Mouse (Mus musculus): Measurements from ENCODE around the gene Aaed1. TPM values are rescaled to one million over a fixed set of nuclear protein-coding genes. Genes with fewer than 3 reads are reported as not detected.

Gene Aaed1
- polyA plus RNA-seq, 1 experiment from 2014 or later = 60.9 TPM

- Histone ChIP-seq H3K4me1 (replicated peaks; ENCODE audit: control insufficient read depth, insufficient read depth, low read length) (no peaks in the 10 kb centered on the region), H3K4me2 (ENCODE audit: low read depth, low read length) (no peak overlapping the region), H3K9ac (ENCODE audit: low read length) (no peak overlapping the region), H3K9me3 (ENCODE audit: control insufficient read depth, low read length) (no peaks in the 10 kb centered on the region), H3K36me3 (ENCODE audit: control insufficient read depth, insufficient read depth, low read length) (no peaks in the 10 kb centered on the region), H3K4me3 (ENCODE audit: low read length) (no peak overlapping the region), H3K27ac (ENCODE audit: low read length) (no peak overlapping the region), H3K27me3 (ENCODE audit: control insufficient read depth, insufficient read depth, low read depth, low read length) (no peaks in the 10 kb centered on the region)
- no peak for ATAC-seq (ENCODE audit: low read depth)
- WGBS = 53% methylated on average over 4 of the region's 4 CpGs
These were observed 23.1 kb upstream of the Aaed1 start for GRCm38 (mm10) chr13:64335546-64336132.

- Histone ChIP-seq H3K27me3 (ENCODE audit: control insufficient read depth, insufficient read depth, low read depth, low read length) (no peaks in the 10 kb centered on the region), H3K4me3 (ENCODE audit: low read length) (no peak overlapping the region), H3K27ac (ENCODE audit: low read length) (no peak overlapping the region), H3K36me3 (ENCODE audit: control insufficient read depth, insufficient read depth, low read length) (no peaks in the 10 kb centered on the region), H3K9me3 (ENCODE audit: control insufficient read depth, low read length) (no peaks in the 10 kb centered on the region), H3K4me1 (replicated peaks; ENCODE audit: control insufficient read depth, insufficient read depth, low read length) (no peaks in the 10 kb centered on the region), H3K4me2 (ENCODE audit: low read depth, low read length) (no peak overlapping the region), H3K9ac (ENCODE audit: low read length) (no peak overlapping the region)
- 60% methylated on average over 3 of the region's 3 CpGs for WGBS
- ATAC-seq (ENCODE audit: low read depth) = no peak
These were observed 20.6 kb upstream of the Aaed1 start for GRCm38 (mm10) chr13:64333102-64333501.

DNA sequence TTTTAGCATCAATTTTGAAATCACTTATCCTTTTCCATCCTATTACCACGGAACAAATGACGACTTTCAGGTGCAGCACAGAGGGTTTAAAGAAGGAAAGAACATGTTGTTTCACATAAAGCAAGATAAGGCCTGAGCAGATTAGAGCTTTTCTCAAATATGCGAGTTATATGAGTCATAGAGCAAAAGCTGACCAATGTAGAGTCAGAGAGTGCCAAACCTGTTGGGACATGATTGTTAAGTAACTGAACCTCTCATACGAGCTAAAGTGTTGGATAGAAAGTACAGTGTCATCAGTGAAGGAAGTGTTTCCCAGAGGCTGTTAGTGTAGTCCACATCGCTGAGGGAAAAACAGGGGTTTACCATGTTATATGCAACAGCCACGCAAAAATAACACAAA, 19.8 kb upstream of the Aaed1 start:
- no peaks in the 10 kb centered on the region for H3K27me3 ChIP-seq (ENCODE audit: control insufficient read depth, insufficient read depth, low read depth, low read length)
- ATAC-seq (ENCODE audit: low read depth) = no peak

GRCm38 (mm10) chr13:64322561-64323281, 10.2 kb upstream of the Aaed1 start:
- WGBS = 79% methylated on average over 8 of the region's 8 CpGs
- no peak for ATAC-seq (ENCODE audit: low read depth)

More for the DNA sequence above, 19.8 kb upstream of the Aaed1 start:
- Histone ChIP-seq H3K27ac (ENCODE audit: low read length) (no peak overlapping the region), H3K36me3 (ENCODE audit: control insufficient read depth, insufficient read depth, low read length) (no peaks in the 10 kb centered on the region), H3K4me2 (ENCODE audit: low read depth, low read length) (no peak overlapping the region), H3K4me3 (ENCODE audit: low read length) (no peak overlapping the region), H3K9me3 (ENCODE audit: control insufficient read depth, low read length) (no peaks in the 10 kb centered on the region), H3K4me1 (replicated peaks; ENCODE audit: control insufficient read depth, insufficient read depth, low read length) (no peaks in the 10 kb centered on the region), H3K9ac (ENCODE audit: low read length) (no peak overlapping the region)
- WGBS = 64% methylated on average over 6 of the region's 6 CpGs

DNA sequence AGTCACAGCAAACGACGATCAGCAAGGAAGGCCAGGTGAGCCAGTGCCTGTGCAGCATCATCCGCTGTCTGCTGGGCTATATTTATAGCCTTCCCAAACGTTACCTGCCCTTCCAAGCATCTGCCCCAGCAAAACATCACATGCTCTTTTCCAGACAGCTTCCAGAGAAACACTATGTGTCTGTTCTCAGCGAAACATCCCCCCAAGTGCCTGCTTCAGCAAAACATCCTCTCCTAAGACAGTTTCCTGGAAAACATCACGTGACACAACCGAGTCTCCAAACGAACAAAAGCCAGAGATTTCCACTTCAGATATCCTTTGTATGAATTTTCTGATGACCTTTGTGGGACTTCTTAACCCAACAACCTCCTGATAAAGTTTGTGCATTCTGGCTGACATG, 7.8 kb upstream of the Aaed1 start:
- no peaks in the 10 kb centered on the region for H3K4me1 ChIP-seq (replicated peaks; ENCODE audit: control insufficient read depth, insufficient read depth, low read length)
- no peaks in the 10 kb centered on the region for H3K9me3 ChIP-seq (ENCODE audit: control insufficient read depth, low read length)
- WGBS = 73% methylated on average over 8 of the region's 8 CpGs
- H3K4me3 ChIP-seq (ENCODE audit: low read length) = no peak overlapping the region
- H3K36me3 ChIP-seq (ENCODE audit: control insufficient read depth, insufficient read depth, low read length) = no peaks in the 10 kb centered on the region
- H3K9ac ChIP-seq (ENCODE audit: low read length) = no peak overlapping the region
- ATAC-seq (ENCODE audit: low read depth) = no peak
- H3K27ac ChIP-seq (ENCODE audit: low read length) = no peak overlapping the region
- no peaks in the 10 kb centered on the region for H3K27me3 ChIP-seq (ENCODE audit: control insufficient read depth, insufficient read depth, low read depth, low read length)
- H3K4me2 ChIP-seq (ENCODE audit: low read depth, low read length) = no peak overlapping the region

More at GRCm38 (mm10) chr13:64322561-64323281, 10.2 kb upstream of the Aaed1 start:
- Histone ChIP-seq H3K27ac (ENCODE audit: low read length) (no peak overlapping the region), H3K9me3 (ENCODE audit: control insufficient read depth, low read length) (no peaks in the 10 kb centered on the region), H3K4me1 (replicated peaks; ENCODE audit: control insufficient read depth, insufficient read depth, low read length) (no peaks in the 10 kb centered on the region), H3K36me3 (ENCODE audit: control insufficient read depth, insufficient read depth, low read length) (no peaks in the 10 kb centered on the region), H3K4me2 (ENCODE audit: low read depth, low read length) (no peak overlapping the region), H3K9ac (ENCODE audit: low read length) (no peak overlapping the region), H3K4me3 (ENCODE audit: low read length) (no peak overlapping the region), H3K27me3 (ENCODE audit: control insufficient read depth, insufficient read depth, low read depth, low read length) (no peaks in the 10 kb centered on the region)

DNA sequence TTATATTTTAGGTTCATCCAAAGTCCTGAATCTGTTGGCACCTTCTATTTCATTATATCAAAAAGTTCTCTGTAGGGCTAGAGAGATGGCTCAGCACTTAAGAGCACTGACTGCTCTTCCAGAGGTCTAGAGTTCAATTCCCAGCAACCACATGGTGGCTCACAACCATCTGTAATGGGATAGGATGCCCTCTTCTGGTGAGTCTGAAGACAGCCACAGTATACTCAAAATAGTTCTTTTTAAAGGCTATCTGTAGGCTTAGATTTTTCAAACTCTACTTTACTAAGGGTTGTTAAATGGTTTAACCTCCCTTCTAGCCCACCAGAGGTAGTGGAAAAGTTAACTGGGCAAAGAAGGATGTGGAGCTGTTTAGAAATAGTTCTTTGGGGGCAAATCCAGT, 7.3 kb upstream of the Aaed1 start:
- no peak overlapping the region for H3K4me2 ChIP-seq (ENCODE audit: low read depth, low read length)
- H3K27ac ChIP-seq (ENCODE audit: low read length) = no peak overlapping the region
- H3K4me3 ChIP-seq (ENCODE audit: low read length) = no peak overlapping the region
- no peak for ATAC-seq (ENCODE audit: low read depth)
- no peak overlapping the region for H3K9ac ChIP-seq (ENCODE audit: low read length)
- no peaks in the 10 kb centered on the region for H3K27me3 ChIP-seq (ENCODE audit: control insufficient read depth, insufficient read depth, low read depth, low read length)
- no peaks in the 10 kb centered on the region for H3K36me3 ChIP-seq (ENCODE audit: control insufficient read depth, insufficient read depth, low read length)
- no peaks in the 10 kb centered on the region for H3K4me1 ChIP-seq (replicated peaks; ENCODE audit: control insufficient read depth, insufficient read depth, low read length)
- H3K9me3 ChIP-seq (ENCODE audit: control insufficient read depth, low read length) = no peaks in the 10 kb centered on the region

- H3K27me3 ChIP-seq (ENCODE audit: control insufficient read depth, insufficient read depth, low read depth, low read length) = no peaks in the 10 kb centered on the region
- no peak overlapping the region for H3K4me3 ChIP-seq (ENCODE audit: low read length)
- no peaks in the 10 kb centered on the region for H3K4me1 ChIP-seq (replicated peaks; ENCODE audit: control insufficient read depth, insufficient read depth, low read length)
- H3K4me2 ChIP-seq (ENCODE audit: low read depth, low read length) = no peak overlapping the region
- H3K36me3 ChIP-seq (ENCODE audit: control insufficient read depth, insufficient read depth, low read length) = no peaks in the 10 kb centered on the region
- H3K9ac ChIP-seq (ENCODE audit: low read length) = no peak overlapping the region
- no peaks in the 10 kb centered on the region for H3K9me3 ChIP-seq (ENCODE audit: control insufficient read depth, low read length)
- H3K27ac ChIP-seq (ENCODE audit: low read length) = no peak overlapping the region
- no peak for ATAC-seq (ENCODE audit: low read depth)
- 62% methylated on average over 2 of the region's 2 CpGs for WGBS
These were observed 5.8 kb upstream of the Aaed1 start for GRCm38 (mm10) chr13:64318355-64318754.

- no peaks in the 10 kb centered on the region for H3K27me3 ChIP-seq (ENCODE audit: control insufficient read depth, insufficient read depth, low read depth, low read length)
- no peak overlapping the region for H3K4me3 ChIP-seq (ENCODE audit: low read length)
- no peak overlapping the region for H3K4me2 ChIP-seq (ENCODE audit: low read depth, low read length)
- no peak overlapping the region for H3K27ac ChIP-seq (ENCODE audit: low read length)
- no peaks in the 10 kb centered on the region for H3K36me3 ChIP-seq (ENCODE audit: control insufficient read depth, insufficient read depth, low read length)
- no peak for ATAC-seq (ENCODE audit: low read depth)
- 1% methylated on average over 3 of the region's 3 CpGs for WGBS
- H3K9ac ChIP-seq (ENCODE audit: low read length) = no peak overlapping the region
- peaks cover 13% of the 10 kb centered on the region for H3K4me1 ChIP-seq (replicated peaks; ENCODE audit: control insufficient read depth, insufficient read depth, low read length)
- no peaks in the 10 kb centered on the region for H3K9me3 ChIP-seq (ENCODE audit: control insufficient read depth, low read length)
These were observed 3.1 kb upstream of the Aaed1 start for GRCm38 (mm10) chr13:64315483-64316050.

GRCm38 (mm10) chr13:64314041-64314440, 1.5 kb upstream of the Aaed1 start:
- H3K4me2 ChIP-seq (ENCODE audit: low read depth, low read length) = no peak overlapping the region
- peaks cover 25% of the 10 kb centered on the region for H3K4me1 ChIP-seq (replicated peaks; ENCODE audit: control insufficient read depth, insufficient read depth, low read length)
- WGBS = 70% methylated on average over 3 of the region's 3 CpGs
- H3K4me3 ChIP-seq (ENCODE audit: low read length) = no peak overlapping the region
- no peaks in the 10 kb centered on the region for H3K27me3 ChIP-seq (ENCODE audit: control insufficient read depth, insufficient read depth, low read depth, low read length)
- H3K9ac ChIP-seq (ENCODE audit: low read length) = no peak overlapping the region
- no peak overlapping the region for H3K27ac ChIP-seq (ENCODE audit: low read length)
- H3K9me3 ChIP-seq (ENCODE audit: control insufficient read depth, low read length) = no peaks in the 10 kb centered on the region
- no peaks in the 10 kb centered on the region for H3K36me3 ChIP-seq (ENCODE audit: control insufficient read depth, insufficient read depth, low read length)
- ATAC-seq (ENCODE audit: low read depth) = no peak

Measured in lung, embryonic 16.5 days (tissue).